Mouse (Mus musculus) heart, embryonic 16.5 days (tissue): Measurements from ENCODE around the gene Defb29. TPM values are rescaled to one million over a fixed set of nuclear protein-coding genes. Genes with fewer than 3 reads are reported as not detected.

Experiments
- ATAC-seq: fragments of 200-750 bp; cut with Nextera tagmentation; replicated peaks from 2 replicates; pipeline ENCODE4 v1.8.0; 2017; ENCODE audit warnings: moderate number of reproducible peaks; ENCODE audit not compliant: insufficient read depth, low FRiP score; ENCODE audit errors: extremely low read depth
- H3K27ac ChIP-seq: fragments of 300-500 bp; sonication (generic); 2 replicates; pipeline ENCODE4 v1.5.1; 2014; ENCODE audit warnings: mild to moderate bottlenecking, low read length, control low read depth, moderate library complexity
- H3K27me3 ChIP-seq: fragments of 300-500 bp; sonication (generic); 2 replicates; pipeline ENCODE4 v1.6.1; 2014; ENCODE audit warnings: low read length, mixed read lengths; ENCODE audit not compliant: control insufficient read depth, insufficient read depth
- H3K36me3 ChIP-seq: fragments of 300-500 bp; sonication (generic); 2 replicates; pipeline ENCODE4 v1.6.1; 2014; ENCODE audit not compliant: control insufficient read depth, insufficient read depth
- H3K4me1 ChIP-seq: fragments of 300-500 bp; sonication (generic); 2 replicates; pipeline ENCODE4 v1.6.1; 2014; ENCODE audit warnings: low read length, mixed read lengths; ENCODE audit not compliant: control insufficient read depth, insufficient read depth
- H3K4me2 ChIP-seq: fragments of 300-500 bp; sonication (generic); 2 replicates; pipeline ENCODE4 v1.6.1; 2014; ENCODE audit warnings: low read depth, mild to moderate bottlenecking, control low read depth, low read length
- H3K4me3 ChIP-seq: fragments of 300-500 bp; sonication (generic); 2 replicates; pipeline ENCODE4 v1.5.1; 2014; ENCODE audit warnings: mild to moderate bottlenecking, control low read depth, low read length
- H3K9ac ChIP-seq: fragments of 300-500 bp; sonication (generic); 2 replicates; pipeline ENCODE4 v1.6.1; 2014; ENCODE audit warnings: low read length, control low read depth
- H3K9me3 ChIP-seq: fragments of 300-500 bp; sonication (generic); replicated peaks from 2 replicates; pipeline ENCODE4 v1.6.1; 2016; ENCODE audit warnings: low read length; ENCODE audit not compliant: control insufficient read depth
- WGBS: fragments of 180-500 bp; shearing (Covaris S2); extraction: QIAGEN DNeasy Blood & Tissue Kit; methylation state at CpG from one replicate; pipeline ENCODE4 v1.1.7; 2014; 5-methylcytosine and 5-hydroxymethylcytosine counted together
- polyA plus RNA-seq: library from polyadenylated mRNA; unstranded; fragments of >200 nt; fragmentation: Nextera tagmentation; extraction: Ambion mirVana; gene quantifications from 2 replicates; pipeline ENCODE4 v1.2.1, GENCODE M21; 2015

The Defb29 gene
- polyA plus RNA-seq, 1 experiment from 2014 or later: not detected

GRCm38 (mm10) chr2:152570313-152570712 is 30.4 kb upstream of the Defb29 start:
- no peaks in the 10 kb centered on the region for H3K4me1 ChIP-seq
- H3K4me3 ChIP-seq: no peak overlapping the region
- H3K27ac ChIP-seq: no peak overlapping the region
- H3K4me2 ChIP-seq: no peak overlapping the region
- no peaks in the 10 kb centered on the region for H3K36me3 ChIP-seq
- H3K27me3 ChIP-seq: 0 out of 2 replicates have a peak, but pooled peaks cover 2% of the 10 kb centered on the region
- 66% methylated on average over 6 of the region's 6 CpGs for WGBS
- no peak overlapping the region for H3K9ac ChIP-seq
- no peak for ATAC-seq
- H3K9me3 ChIP-seq: 0 out of 2 replicates have a peak, but pooled peaks cover 3% of the 10 kb centered on the region

- Histone ChIP-seq H3K9me3 (0 out of 2 replicates have a peak, but pooled peaks cover 3% of the 10 kb centered on the region), H3K36me3 (no peaks in the 10 kb centered on the region), H3K4me3 (no peak overlapping the region), H3K9ac (no peak overlapping the region), H3K27me3 (0 out of 2 replicates have a peak, but pooled peaks cover 2% of the 10 kb centered on the region), H3K27ac (no peak overlapping the region), H3K4me1 (no peaks in the 10 kb centered on the region), H3K4me2 (no peak overlapping the region)
- 69% methylated on average over 4 of the region's 4 CpGs for WGBS
- ATAC-seq: no peak
Observed at GRCm38 (mm10) chr2:152569881-152570280, 30.0 kb upstream of the Defb29 start.

DNA sequence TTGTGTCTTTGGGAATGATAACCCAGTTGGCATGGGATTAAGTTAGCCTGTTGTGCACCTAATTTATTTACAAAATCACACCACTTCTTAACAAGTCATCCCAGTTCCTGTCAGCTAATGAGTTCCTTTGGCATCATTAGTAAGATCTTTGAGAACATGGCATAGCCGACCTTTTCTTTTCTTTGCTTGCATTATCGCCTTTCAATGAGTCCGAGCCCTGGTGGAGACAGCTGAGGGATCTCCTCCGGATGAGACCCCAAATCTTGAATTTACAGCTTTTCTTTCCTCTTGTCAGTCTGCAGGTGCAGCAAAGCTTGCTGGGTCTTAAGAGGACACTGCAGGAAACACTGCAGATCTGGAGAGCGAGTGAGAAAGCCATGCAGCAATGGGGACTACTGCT is 29.1 kb upstream of the Defb29 start, which contains the start of gene Gm17416:
TSS of gene Gm17416 (plus strand) at position 301 of the 400 bp plus-strand sequence.
- no peaks in the 10 kb centered on the region for H3K4me1 ChIP-seq
- H3K36me3 ChIP-seq: no peaks in the 10 kb centered on the region
- H3K9me3 ChIP-seq: 0 out of 2 replicates have a peak, but pooled peaks cover 3% of the 10 kb centered on the region
- 82% methylated on average over 5 of the region's 5 CpGs for WGBS
- H3K4me2 ChIP-seq: no peak within 1 kb of the TSS
- H3K27ac ChIP-seq: no peak within 1 kb of the TSS
- H3K4me3 ChIP-seq: no peak within 1 kb of the TSS
- H3K9ac ChIP-seq: no peak within 1 kb of the TSS
- 0 out of 2 replicates have a peak, but pooled peaks cover 2% of the 10 kb centered on the region for H3K27me3 ChIP-seq
- no peak for ATAC-seq

GRCm38 (mm10) chr2:152556655-152557054 is 16.8 kb upstream of the Defb29 start:
- 77% methylated on average over 7 of the region's 7 CpGs for WGBS
- H3K27ac ChIP-seq: no peak overlapping the region
- no peak overlapping the region for H3K4me3 ChIP-seq
- H3K4me2 ChIP-seq: no peak overlapping the region
- H3K4me1 ChIP-seq: no peaks in the 10 kb centered on the region
- H3K36me3 ChIP-seq: no peaks in the 10 kb centered on the region
- ATAC-seq: no peak
- no peak overlapping the region for H3K9ac ChIP-seq
- H3K9me3 ChIP-seq: no peaks in the 10 kb centered on the region
- no peaks in the 10 kb centered on the region for H3K27me3 ChIP-seq

GRCm38 (mm10) chr2:152553774-152554423 is 14.0 kb upstream of the Defb29 start:
- H3K36me3 ChIP-seq: no peaks in the 10 kb centered on the region
- no peaks in the 10 kb centered on the region for H3K9me3 ChIP-seq
- no peak overlapping the region for H3K4me3 ChIP-seq
- no peak overlapping the region for H3K9ac ChIP-seq
- no peaks in the 10 kb centered on the region for H3K4me1 ChIP-seq
- WGBS: 13% methylated on average over 16 of the region's 16 CpGs
- no peaks in the 10 kb centered on the region for H3K27me3 ChIP-seq
- no peak for ATAC-seq
- peak overlapping the region; percentile 43; the same call in 1 of the 2 replicates for H3K4me2 ChIP-seq
- no peak overlapping the region for H3K27ac ChIP-seq

DNA sequence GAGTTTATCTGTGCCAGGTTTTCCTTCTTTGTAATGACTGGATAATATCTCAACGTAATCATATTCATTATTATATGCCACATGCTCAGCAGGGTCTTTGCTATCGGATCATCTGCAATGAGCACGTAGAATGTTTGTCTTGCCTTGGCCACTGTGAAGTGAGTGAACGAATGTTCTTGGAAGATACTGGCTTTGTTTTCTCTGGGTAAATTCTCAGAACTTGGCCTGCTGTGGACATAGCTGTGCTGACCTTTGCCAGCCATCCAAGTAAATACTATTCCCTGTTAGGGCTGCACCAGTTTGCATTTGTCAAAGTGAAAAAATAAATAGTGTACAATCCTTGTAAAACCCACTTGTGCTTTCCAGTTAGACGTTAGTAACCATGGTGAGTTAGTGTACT is 8.2 kb upstream of the Defb29 start:
- Histone ChIP-seq H3K4me1 (peaks cover 2% of the 10 kb centered on the region; the same call in 1 of the 2 replicates), H3K27me3 (no peaks in the 10 kb centered on the region), H3K4me3 (no peak overlapping the region), H3K36me3 (no peaks in the 10 kb centered on the region), H3K4me2 (no peak overlapping the region), H3K9me3 (no peaks in the 10 kb centered on the region), H3K27ac (no peak overlapping the region), H3K9ac (no peak overlapping the region)
- WGBS: 64% methylated on average over 5 of the region's 5 CpGs
- ATAC-seq: no peak

DNA sequence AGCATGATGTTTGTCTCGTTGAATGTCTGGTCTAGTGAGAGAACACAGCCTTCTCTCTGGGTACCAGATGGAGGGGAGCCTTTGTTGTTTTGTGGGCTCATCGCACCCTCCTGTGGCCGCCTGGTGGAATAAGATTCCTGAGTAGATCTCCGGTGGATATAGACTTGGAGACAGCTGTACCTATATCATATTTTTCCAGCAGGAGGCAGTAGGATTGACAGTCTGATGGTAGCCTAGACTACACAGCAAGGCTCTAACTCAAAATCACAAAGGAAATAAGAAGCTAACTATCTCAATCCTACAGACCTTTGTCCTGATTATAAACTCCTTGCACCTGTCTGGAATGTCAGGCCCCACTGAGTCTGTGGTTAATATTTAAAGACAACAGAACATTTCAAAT is 4.8 kb upstream of the Defb29 start:
- no peak overlapping the region for H3K9ac ChIP-seq
- no peak; the same call in 1 of the 2 replicates for ATAC-seq
- no peaks in the 10 kb centered on the region for H3K27me3 ChIP-seq
- 22% methylated on average over 4 of the region's 4 CpGs for WGBS
- no peaks in the 10 kb centered on the region for H3K36me3 ChIP-seq
- no peak overlapping the region for H3K27ac ChIP-seq
- 0 out of 2 replicates have a peak, but pooled peaks cover 3% of the 10 kb centered on the region for H3K9me3 ChIP-seq
- H3K4me2 ChIP-seq: no peak overlapping the region
- H3K4me1 ChIP-seq: peaks cover 2% of the 10 kb centered on the region; the same call in 1 of the 2 replicates
- H3K4me3 ChIP-seq: no peak overlapping the region

GRCm38 (mm10) chr2:152543478-152543877 is 3.6 kb upstream of the Defb29 start:
- peaks cover 2% of the 10 kb centered on the region; the same call in 1 of the 2 replicates for H3K4me1 ChIP-seq
- H3K9me3 ChIP-seq: 0 out of 2 replicates have a peak, but pooled peaks cover 3% of the 10 kb centered on the region
- H3K4me2 ChIP-seq: no peak overlapping the region
- 43% methylated on average over 4 of the region's 4 CpGs for WGBS
- no peaks in the 10 kb centered on the region for H3K36me3 ChIP-seq
- H3K27me3 ChIP-seq: no peaks in the 10 kb centered on the region
- no peak overlapping the region for H3K27ac ChIP-seq
- no peak for ATAC-seq
- H3K4me3 ChIP-seq: no peak overlapping the region
- no peak overlapping the region for H3K9ac ChIP-seq

DNA sequence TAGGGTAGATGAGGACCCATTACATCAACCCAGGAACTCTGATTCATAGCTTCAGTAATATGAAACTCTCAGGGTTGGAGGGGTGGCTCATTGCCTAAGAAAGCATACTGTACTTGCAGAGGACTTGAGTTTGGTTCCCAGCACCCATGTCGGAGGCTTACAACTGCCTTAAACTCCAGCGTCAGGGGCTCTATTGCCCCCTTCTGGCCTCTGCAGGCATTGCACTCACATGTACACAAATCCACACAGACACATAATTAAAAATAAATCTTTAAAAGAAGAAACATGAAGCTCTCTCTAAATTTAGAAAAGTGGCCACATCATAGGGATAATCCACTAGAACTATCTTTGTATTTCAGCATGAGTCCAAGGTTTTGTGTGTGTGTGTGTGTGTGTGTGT is 3.0 kb upstream of the Defb29 start:
- H3K4me2 ChIP-seq: no peak overlapping the region
- H3K9me3 ChIP-seq: 0 out of 2 replicates have a peak, but pooled peaks cover 3% of the 10 kb centered on the region
- H3K4me1 ChIP-seq: peaks cover 2% of the 10 kb centered on the region; the same call in 1 of the 2 replicates
- ATAC-seq: no peak
- H3K27me3 ChIP-seq: no peaks in the 10 kb centered on the region
- WGBS: 69% methylated on average over 2 of the region's 2 CpGs
- H3K36me3 ChIP-seq: no peaks in the 10 kb centered on the region
- H3K4me3 ChIP-seq: no peak overlapping the region
- no peak overlapping the region for H3K9ac ChIP-seq
- no peak overlapping the region for H3K27ac ChIP-seq
